Mouse (Mus musculus) midbrain, embryonic 13.5 days (tissue): ENCODE results near the gene Nomo1. TPM values are rescaled to one million over a fixed set of nuclear protein-coding genes. Genes with fewer than 3 reads are reported as not detected.

ENCODE experiments used
- ATAC-seq: fragments of 200-750 bp; cut with Nextera tagmentation; 2 replicates; pipeline ENCODE4 v1.8.0; 2017; ENCODE audit warnings: mild to moderate bottlenecking, moderate TSS enrichment, moderate library complexity
- H3K27ac ChIP-seq: fragments of 300-500 bp; sonication (generic); 2 replicates; pipeline ENCODE4 v1.5.1; 2015; ENCODE audit warnings: inconsistent platforms, mild to moderate bottlenecking, moderate library complexity
- H3K27me3 ChIP-seq: fragments of 300-500 bp; sonication (generic); 2 replicates; pipeline ENCODE4 v1.6.1; 2015; ENCODE audit warnings: mild to moderate bottlenecking, inconsistent platforms
- H3K36me3 ChIP-seq: fragments of 300-500 bp; sonication (generic); 2 replicates; pipeline ENCODE4 v1.6.1; 2015; ENCODE audit warnings: mild to moderate bottlenecking, inconsistent platforms
- H3K4me1 ChIP-seq: fragments of 300-500 bp; sonication (generic); replicated peaks from 2 replicates; pipeline ENCODE4 v1.6.1; 2015; ENCODE audit warnings: inconsistent platforms
- H3K4me2 ChIP-seq: fragments of 300-500 bp; sonication (generic); replicated peaks from 2 replicates; pipeline ENCODE4 v1.6.1; 2015; ENCODE audit warnings: moderate library complexity, mild to moderate bottlenecking, inconsistent platforms
- H3K4me3 ChIP-seq: fragments of 300-500 bp; sonication (generic); replicated peaks from 2 replicates; pipeline ENCODE4 v1.5.1; 2015; ENCODE audit warnings: mild to moderate bottlenecking, inconsistent platforms
- H3K9ac ChIP-seq: fragments of 300-500 bp; sonication (generic); replicated peaks from 2 replicates; pipeline ENCODE4 v1.6.1; 2015; ENCODE audit warnings: mild to moderate bottlenecking, inconsistent platforms
- H3K9me3 ChIP-seq: fragments of 300-500 bp; sonication (generic); 2 replicates; pipeline ENCODE4 v1.6.1; 2016; ENCODE audit warnings: mild to moderate bottlenecking, inconsistent platforms
- WGBS: fragments of 180-500 bp; shearing (Covaris S2); methylation state at CpG from one replicate; pipeline ENCODE4 v1.1.7; 2015; 5-methylcytosine and 5-hydroxymethylcytosine counted together
- polyA plus RNA-seq: library from polyadenylated mRNA; unstranded; fragments of >200 nt; fragmentation: Nextera tagmentation; extraction: Ambion mirVana; gene quantifications from 2 replicates; pipeline ENCODE4 v1.2.1, GENCODE M21; 2015

Gene Nomo1
- polyA plus RNA-seq, 1 experiment from 2014 or later, result 37.7 TPM

GRCm38 (mm10) chr7:46110079-46110478, 76.6 kb downstream of the Nomo1 start:
- WGBS, result 72% methylated on average over 3 of the region's 3 CpGs
- ATAC-seq, result no peak
- H3K9ac ChIP-seq, result no peak overlapping the region
- no peak overlapping the region for H3K27ac ChIP-seq
- no peaks in the 10 kb centered on the region for H3K36me3 ChIP-seq
- no peaks in the 10 kb centered on the region for H3K27me3 ChIP-seq
- no peak overlapping the region for H3K4me3 ChIP-seq
- H3K4me2 ChIP-seq, result no peak overlapping the region
- peaks cover 13% of the 10 kb centered on the region for H3K4me1 ChIP-seq
- no peaks in the 10 kb centered on the region for H3K9me3 ChIP-seq

DNA sequence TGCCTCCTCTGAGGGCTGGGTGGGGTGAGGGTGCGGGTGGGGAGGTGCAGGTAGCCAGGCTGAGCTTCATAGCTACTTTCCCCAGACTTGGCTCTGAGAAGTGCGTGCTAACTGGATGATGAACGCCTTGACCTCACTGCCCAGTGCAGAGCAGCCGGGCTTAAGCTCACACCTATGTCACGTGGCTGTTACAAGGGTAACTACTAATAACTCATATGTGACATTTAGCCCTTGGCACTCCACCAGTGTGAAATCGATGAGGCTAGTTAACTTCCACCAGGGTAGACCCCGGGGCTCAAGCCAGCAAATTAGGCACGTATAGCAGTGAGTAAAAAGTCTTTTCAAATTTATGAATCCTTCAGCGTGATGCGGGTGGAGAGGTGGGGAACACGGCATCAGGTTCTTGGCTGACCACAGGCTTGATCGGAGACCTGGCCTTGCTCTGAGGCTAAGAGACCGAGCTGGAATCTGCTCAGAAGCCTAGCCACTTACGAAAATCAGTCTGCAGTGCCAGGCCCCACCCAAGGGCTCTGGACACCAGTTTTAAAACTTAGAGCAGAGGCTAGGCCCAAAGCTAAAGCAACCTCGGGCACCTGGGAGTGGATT, 77.8 kb downstream of the Nomo1 start:
- Histone ChIP-seq H3K4me2 (no peak overlapping the region), H3K36me3 (no peaks in the 10 kb centered on the region), H3K4me1 (peaks cover 13% of the 10 kb centered on the region), H3K4me3 (no peak overlapping the region), H3K9ac (no peak overlapping the region), H3K9me3 (no peaks in the 10 kb centered on the region), H3K27me3 (no peaks in the 10 kb centered on the region), H3K27ac (no peak overlapping the region)
- ATAC-seq, result no peak
- WGBS, result 89% methylated on average over 15 of the region's 15 CpGs

DNA sequence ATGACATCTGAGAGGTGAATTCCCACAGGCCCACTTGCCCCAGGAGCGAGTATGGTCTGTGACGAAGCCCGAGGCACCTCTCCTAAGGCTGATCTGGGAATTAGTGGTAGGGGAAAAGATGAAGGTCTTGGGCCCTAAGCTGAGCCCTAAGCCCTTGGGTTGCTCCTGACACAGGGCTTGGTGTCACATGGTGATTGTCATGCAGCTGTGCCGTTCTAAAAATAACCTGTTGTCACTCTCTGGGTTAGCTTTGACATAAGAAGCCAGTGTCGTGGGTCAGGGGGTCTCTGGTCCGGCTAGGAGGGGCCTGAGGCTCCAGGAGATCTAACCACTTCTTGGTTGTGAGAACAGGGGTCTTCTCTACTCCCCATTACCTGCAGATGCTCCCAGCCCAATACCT, 78.4 kb downstream of the Nomo1 start:
- Histone ChIP-seq H3K9ac (no peak overlapping the region), H3K9me3 (no peaks in the 10 kb centered on the region), H3K4me3 (no peak overlapping the region), H3K36me3 (no peaks in the 10 kb centered on the region), H3K4me1 (peaks cover 13% of the 10 kb centered on the region), H3K27me3 (no peaks in the 10 kb centered on the region), H3K4me2 (no peak overlapping the region), H3K27ac (no peak overlapping the region)
- 76% methylated on average over 6 of the region's 6 CpGs for WGBS
- ATAC-seq, result no peak

DNA sequence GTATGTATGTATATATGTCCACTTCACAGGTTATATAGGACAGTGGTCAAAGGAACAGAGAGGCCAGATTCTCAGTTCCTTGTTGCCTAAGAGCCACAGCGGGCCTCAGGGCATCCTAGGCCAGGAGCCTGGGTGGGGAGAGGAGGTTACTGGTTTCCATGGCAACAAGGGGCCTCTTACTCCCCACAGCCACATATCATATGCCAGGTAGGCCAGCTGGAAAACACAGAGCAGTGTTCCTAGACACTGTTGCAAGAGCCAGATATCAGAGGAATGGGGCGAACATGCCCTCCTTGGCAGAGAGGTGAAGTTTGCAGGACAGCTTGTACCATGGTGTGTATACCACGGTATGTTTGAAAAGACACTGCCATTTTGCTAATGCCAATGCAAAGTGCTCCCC, 79.9 kb downstream of the Nomo1 start:
- Histone ChIP-seq H3K27me3 (no peaks in the 10 kb centered on the region), H3K9ac (no peak overlapping the region), H3K4me2 (no peak overlapping the region), H3K36me3 (no peaks in the 10 kb centered on the region), H3K9me3 (no peaks in the 10 kb centered on the region), H3K4me3 (no peak overlapping the region), H3K4me1 (peaks cover 13% of the 10 kb centered on the region), H3K27ac (no peak overlapping the region)
- WGBS, result 66% methylated on average over 3 of the region's 3 CpGs
- peak; percentile 31; the same call in 1 of the 2 replicates for ATAC-seq

- Histone ChIP-seq H3K9ac (no peak overlapping the region), H3K36me3 (no peaks in the 10 kb centered on the region), H3K9me3 (no peaks in the 10 kb centered on the region), H3K4me1 (peaks cover 13% of the 10 kb centered on the region), H3K4me2 (no peak overlapping the region), H3K27me3 (no peaks in the 10 kb centered on the region), H3K4me3 (no peak overlapping the region), H3K27ac (no peak overlapping the region)
- 71% methylated on average over 10 of the region's 10 CpGs for WGBS
- no peak for ATAC-seq
Observed at GRCm38 (mm10) chr7:46116118-46116581, 82.7 kb downstream of the Nomo1 start.

DNA sequence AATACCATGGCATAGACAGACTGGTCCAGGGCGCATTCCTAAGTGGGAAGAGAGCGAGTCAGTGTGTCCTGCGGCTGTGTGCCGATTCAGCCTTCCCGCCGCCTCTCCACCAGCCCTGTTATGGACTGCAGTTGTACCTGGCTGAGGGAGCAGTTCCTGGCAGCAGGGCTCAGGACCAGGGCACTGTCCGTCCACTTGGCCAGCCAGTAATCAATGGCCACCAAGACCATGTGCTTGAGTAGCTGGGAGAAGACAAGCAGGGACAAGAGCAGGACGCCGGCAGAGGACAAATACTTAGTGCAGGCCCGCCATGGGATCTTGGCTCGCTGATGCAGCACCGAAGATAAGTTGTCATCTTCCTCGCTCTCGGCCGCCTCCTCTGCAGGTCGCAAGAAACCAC, 83.5 kb downstream of the Nomo1 start:
- H3K36me3 ChIP-seq, result no peaks in the 10 kb centered on the region
- WGBS, result 96% methylated on average over 16 of the region's 16 CpGs
- H3K9ac ChIP-seq, result no peak overlapping the region
- H3K27ac ChIP-seq, result no peak overlapping the region
- no peak for ATAC-seq
- no peak overlapping the region for H3K4me3 ChIP-seq
- H3K27me3 ChIP-seq, result no peaks in the 10 kb centered on the region
- no peaks in the 10 kb centered on the region; the same call in 1 of the 2 replicates for H3K9me3 ChIP-seq
- no peak overlapping the region for H3K4me2 ChIP-seq
- H3K4me1 ChIP-seq, result peaks cover 13% of the 10 kb centered on the region

DNA sequence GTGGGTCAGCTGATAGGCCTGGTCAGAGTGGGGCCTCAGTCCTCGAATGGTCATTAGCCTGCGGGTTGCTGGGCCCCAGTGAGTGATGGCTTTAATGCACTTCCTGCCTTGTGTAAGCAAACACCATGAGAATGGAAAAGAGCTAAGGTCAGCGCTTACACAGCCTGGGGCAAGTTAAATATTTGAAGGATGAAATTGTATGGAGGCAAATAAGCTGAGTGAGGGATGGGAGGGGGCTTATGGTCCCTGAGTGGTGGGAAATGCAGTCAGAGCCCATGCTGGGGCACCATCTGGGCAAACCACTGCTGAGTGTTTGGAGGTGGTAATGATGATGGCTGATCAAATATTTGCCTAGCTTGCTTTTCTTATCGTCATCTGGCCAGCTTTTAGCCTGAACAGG, 89.5 kb downstream of the Nomo1 start:
- ATAC-seq, result peak; percentile 40; the same call in 1 of the 2 replicates

GRCm38 (mm10) chr7:46124460-46124859, 91.0 kb downstream of the Nomo1 start:
- H3K36me3 ChIP-seq, result no peaks in the 10 kb centered on the region
- H3K9ac ChIP-seq, result no peak overlapping the region
- no peaks in the 10 kb centered on the region for H3K27me3 ChIP-seq
- no peak overlapping the region for H3K4me2 ChIP-seq
- 80% methylated on average over 6 of the region's 6 CpGs for WGBS
- H3K4me3 ChIP-seq, result no peak overlapping the region
- no peak for ATAC-seq
- no peak overlapping the region for H3K27ac ChIP-seq
- peaks cover 8% of the 10 kb centered on the region for H3K4me1 ChIP-seq
- H3K9me3 ChIP-seq, result no peaks in the 10 kb centered on the region; the same call in 1 of the 2 replicates

More for the DNA sequence above, 89.5 kb downstream of the Nomo1 start:
- Histone ChIP-seq H3K9ac (no peak overlapping the region), H3K4me2 (no peak overlapping the region), H3K4me3 (no peak overlapping the region), H3K4me1 (peaks cover 2% of the 10 kb centered on the region), H3K27ac (no peak overlapping the region), H3K27me3 (no peaks in the 10 kb centered on the region), H3K9me3 (no peaks in the 10 kb centered on the region; the same call in 1 of the 2 replicates), H3K36me3 (no peaks in the 10 kb centered on the region)
- 70% methylated on average over 4 of the region's 4 CpGs for WGBS

- Histone ChIP-seq H3K9ac (no peak overlapping the region), H3K36me3 (no peaks in the 10 kb centered on the region), H3K4me2 (no peak overlapping the region), H3K9me3 (no peaks in the 10 kb centered on the region; the same call in 1 of the 2 replicates), H3K4me3 (no peak overlapping the region), H3K4me1 (peaks cover 11% of the 10 kb centered on the region), H3K27ac (no peak overlapping the region), H3K27me3 (no peaks in the 10 kb centered on the region; the same call in 1 of the 2 replicates)
- no peak for ATAC-seq
- 85% methylated on average over 11 of the region's 11 CpGs for WGBS
Observed at GRCm38 (mm10) chr7:46125340-46125739, 91.8 kb downstream of the Nomo1 start.

GRCm38 (mm10) chr7:46128196-46128595, 94.7 kb downstream of the Nomo1 start:
- no peaks in the 10 kb centered on the region for H3K9me3 ChIP-seq
- ATAC-seq, result peak; percentile 59; the same call in 1 of the 2 replicates
- H3K36me3 ChIP-seq, result no peaks in the 10 kb centered on the region
- H3K9ac ChIP-seq, result no peak overlapping the region
- no peak overlapping the region for H3K27ac ChIP-seq
- H3K4me2 ChIP-seq, result no peak overlapping the region
- 46% methylated on average over 7 of the region's 7 CpGs for WGBS
- H3K4me3 ChIP-seq, result no peak overlapping the region
- H3K4me1 ChIP-seq, result peaks cover 24% of the 10 kb centered on the region
- H3K27me3 ChIP-seq, result peaks cover 14% of the 10 kb centered on the region; the same call in 1 of the 2 replicates

GRCm38 (mm10) chr7:46129463-46130179, 96.1 kb downstream of the Nomo1 start:
- Histone ChIP-seq H3K4me1 (peaks cover 33% of the 10 kb centered on the region), H3K27ac (no peak overlapping the region), H3K9me3 (no peaks in the 10 kb centered on the region), H3K4me2 (no peak overlapping the region), H3K36me3 (no peaks in the 10 kb centered on the region), H3K9ac (no peak overlapping the region), H3K4me3 (no peak overlapping the region), H3K27me3 (peaks cover 14% of the 10 kb centered on the region; the same call in 1 of the 2 replicates)
- ATAC-seq, result 0 out of 2 replicates have a peak, but pooled peaks have one; percentile 41
- 43% methylated on average over 7 of the region's 7 CpGs for WGBS

- Histone ChIP-seq H3K9me3 (no peaks in the 10 kb centered on the region), H3K4me3 (no peak overlapping the region), H3K4me1 (peaks cover 35% of the 10 kb centered on the region), H3K27ac (no peak overlapping the region), H3K36me3 (no peaks in the 10 kb centered on the region), H3K9ac (no peak overlapping the region), H3K27me3 (peaks cover 14% of the 10 kb centered on the region; the same call in 1 of the 2 replicates), H3K4me2 (no peak overlapping the region)
- ATAC-seq, result no peak
- WGBS, result 74% methylated on average over 7 of the region's 7 CpGs
Observed at GRCm38 (mm10) chr7:46130723-46131122, 97.2 kb downstream of the Nomo1 start.
